Mouse (Mus musculus): ENCODE measurements around the gene Grm4.

DNA sequence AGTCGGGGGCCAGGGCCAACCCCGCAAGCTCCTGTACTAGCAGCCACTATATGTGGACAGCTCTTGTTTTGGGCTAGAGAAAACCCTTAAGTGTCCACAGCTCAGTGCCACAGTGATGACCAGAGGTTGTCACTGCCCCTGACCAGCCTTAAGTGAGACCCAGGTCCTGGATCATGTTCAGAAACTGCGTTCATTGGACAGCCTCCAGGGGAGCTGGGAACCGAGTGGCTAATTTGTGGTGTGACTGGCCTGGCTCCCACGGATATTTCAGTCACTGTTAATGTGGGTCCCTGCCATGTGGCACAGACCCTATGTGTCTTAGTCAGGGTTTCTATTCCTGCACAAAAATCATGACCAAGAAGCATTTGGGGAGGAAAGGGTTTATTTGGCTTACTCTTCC lies 112.2 kb downstream of the Grm4 start:
- TF ChIP-seq GATA1 (IDR thresholded peaks at IDR 0.05; ENCODE audit: borderline replicate concordance, low read length) (no peak), FLI1 (IDR thresholded peaks at IDR 0.05; ENCODE audit: low read length) (no peak)
